Mouse (Mus musculus): ENCODE data around the gene Ttc28.

- no peak for TF ChIP-seq CTCF (IDR thresholded peaks at IDR 0.05; ENCODE audit: insufficient read depth, low read length)
- no peak for TF ChIP-seq POLR2A (IDR thresholded peaks at IDR 0.05; ENCODE audit: borderline replicate concordance, extremely low read depth, low read depth, low read length)
Measured at GRCm38 (mm10) chr5:111048036-111048435, 168.4 kb downstream of the Ttc28 start.
